Mouse (Mus musculus): ENCODE measurements around the gene D930007J09Rik. TPM values are rescaled to one million over a fixed set of nuclear protein-coding genes. Genes with fewer than 3 reads are reported as not detected.

D930007J09Rik gene
- polyA plus RNA-seq (2014; fragmentation: Illumina TruSeq; extraction: RNeasy Lipid Tissue Mini Kit (QIAGEN cat#74804); ENCODE audit: low replicate concordance), result not detected

DNA sequence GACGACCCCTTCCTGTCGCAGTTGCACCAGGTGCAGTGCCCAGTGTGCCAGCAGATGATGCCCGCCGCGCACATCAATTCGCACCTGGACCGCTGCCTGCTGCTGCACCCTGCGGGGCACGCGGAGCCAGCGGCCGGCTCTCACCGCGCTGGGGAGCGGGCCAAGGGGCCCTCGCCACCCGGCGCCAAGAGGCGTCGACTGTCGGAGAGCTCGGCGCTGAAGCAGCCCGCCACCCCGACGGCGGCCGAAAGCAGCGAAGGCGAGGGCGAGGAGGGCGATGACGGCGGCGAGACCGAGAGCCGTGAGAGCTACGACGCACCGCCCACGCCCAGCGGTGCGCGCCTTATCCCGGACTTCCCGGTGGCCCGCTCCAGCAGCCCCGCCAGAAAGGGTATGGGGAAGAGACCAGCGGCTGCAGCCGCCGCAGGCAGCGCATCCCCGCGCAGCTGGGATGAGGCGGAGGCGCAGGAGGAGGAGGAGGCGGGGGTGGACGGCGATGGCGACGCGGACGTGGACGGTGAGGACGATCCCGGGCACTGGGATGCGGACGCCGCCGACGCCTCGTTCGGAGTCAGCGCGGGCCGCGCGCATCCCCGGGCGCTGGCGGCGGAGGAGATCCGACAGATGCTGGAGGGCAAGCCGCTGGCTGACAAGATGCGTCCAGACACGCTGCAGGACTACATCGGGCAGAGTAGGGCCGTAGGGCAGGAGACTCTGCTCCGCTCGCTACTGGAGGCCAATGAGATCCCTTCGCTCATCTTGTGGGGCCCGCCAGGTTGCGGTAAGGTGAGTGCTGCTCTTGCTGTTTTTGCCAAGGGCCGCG, at the start of gene D930007J09Rik:
D930007J09Rik (minus strand) TSS at position 591 of the 823 bp plus-strand sequence.

GRCm38 (mm10) chr13:32850668-32851404, 48.2 kb upstream of the D930007J09Rik start, which contains the start of gene Serpinb1a:
TSS of gene Serpinb1a (minus strand) at chr13:32851185.

GRCm38 (mm10) chr13:32801693-32802221, 892 bp downstream of the D930007J09Rik start, which contains the start of gene Wrnip1:
TSS of gene Wrnip1 (plus strand) at chr13:32802038.

GRCm38 (mm10) chr13:32783816-32784215, 18.8 kb downstream of the D930007J09Rik start, which contains the start of gene Mylk4:
TSS of gene Mylk4 (minus strand) at chr13:32783954.

Other genes starting within 250 kb of the D930007J09Rik start
- gene Mylk4, start 18.9 kb downstream of the D930007J09Rik start, polyA plus RNA-seq (2014; fragmentation: Illumina TruSeq; extraction: RNeasy Lipid Tissue Mini Kit (QIAGEN cat#74804); ENCODE audit: low replicate concordance), result not detected
- 18.2 TPM for gene Wrnip1, start 811 bp downstream of the D930007J09Rik start, polyA plus RNA-seq (2014; fragmentation: Illumina TruSeq; extraction: RNeasy Lipid Tissue Mini Kit (QIAGEN cat#74804); ENCODE audit: low replicate concordance)
- gene Serpinb1a, start 48.3 kb upstream of the D930007J09Rik start, polyA plus RNA-seq (2014; fragmentation: Illumina TruSeq; extraction: RNeasy Lipid Tissue Mini Kit (QIAGEN cat#74804); ENCODE audit: low replicate concordance), result 806 TPM
- gene Serpinb1c, start 95.4 kb upstream of the D930007J09Rik start, polyA plus RNA-seq (2014; fragmentation: Illumina TruSeq; extraction: RNeasy Lipid Tissue Mini Kit (QIAGEN cat#74804); ENCODE audit: low replicate concordance), result not detected
- 16.1 TPM for gene Serpinb6b, start 162.4 kb upstream of the D930007J09Rik start, polyA plus RNA-seq (2014; fragmentation: Illumina TruSeq; extraction: RNeasy Lipid Tissue Mini Kit (QIAGEN cat#74804); ENCODE audit: low replicate concordance)
- gene Serpinb9, start 200.4 kb upstream of the D930007J09Rik start, polyA plus RNA-seq (2014; fragmentation: Illumina TruSeq; extraction: RNeasy Lipid Tissue Mini Kit (QIAGEN cat#74804); ENCODE audit: low replicate concordance), result 22.4 TPM
- not detected for gene Serpinb9b, start 224.6 kb upstream of the D930007J09Rik start, polyA plus RNA-seq (2014; fragmentation: Illumina TruSeq; extraction: RNeasy Lipid Tissue Mini Kit (QIAGEN cat#74804); ENCODE audit: low replicate concordance)